Mouse (Mus musculus): ENCODE data around the gene Abca7. TPM values are rescaled to one million over a fixed set of nuclear protein-coding genes. Genes with fewer than 3 reads are reported as not detected.

Abca7 gene
- total RNA-seq, 2 experiments from 2014 or later = 6.9 to 8.1 TPM

- no peak for DNase-seq
Observed at GRCm38 (mm10) chr10:79974668-79975067, 21.6 kb upstream of the Abca7 start.

DNA sequence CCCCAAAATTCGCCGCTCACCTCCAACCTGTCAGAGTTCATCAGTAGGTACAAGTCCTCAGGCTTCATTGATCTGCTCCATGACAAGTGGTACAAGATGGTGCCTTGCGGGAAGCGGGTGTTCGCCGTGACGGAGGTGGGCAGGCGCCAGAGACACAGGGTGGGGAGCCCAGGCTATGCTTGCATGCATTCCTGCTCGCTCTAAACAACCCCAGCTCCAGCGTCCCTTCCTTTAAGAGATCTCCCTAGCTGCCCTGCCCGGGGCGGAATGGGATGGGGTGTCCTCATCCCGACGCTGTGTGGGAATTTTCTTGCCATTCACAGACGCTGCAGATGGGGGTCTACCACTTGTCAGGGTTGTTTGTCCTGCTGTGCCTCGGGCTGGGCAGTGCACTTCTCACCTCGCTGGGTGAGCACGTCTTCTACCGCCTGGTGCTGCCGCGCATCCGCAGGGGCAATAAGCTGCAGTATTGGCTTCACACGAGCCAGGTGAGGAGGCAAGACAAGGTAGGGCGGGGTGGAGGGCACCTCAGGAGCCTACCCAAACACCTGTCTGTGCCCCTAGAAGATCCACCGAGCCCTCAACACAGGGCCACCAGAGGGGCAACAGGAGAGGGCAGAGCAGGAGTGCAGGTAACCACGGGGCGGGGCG, 20.1 kb upstream of the Abca7 start:
- DNase-seq = no peak

GRCm38 (mm10) chr10:79976722-79977107, 19.6 kb upstream of the Abca7 start:
- no peak for DNase-seq

GRCm38 (mm10) chr10:79977324-79977723, 19.0 kb upstream of the Abca7 start:
- DNase-seq = no peak

- no peak for DNase-seq
Observed at GRCm38 (mm10) chr10:79978061-79978460, 18.2 kb upstream of the Abca7 start.

DNA sequence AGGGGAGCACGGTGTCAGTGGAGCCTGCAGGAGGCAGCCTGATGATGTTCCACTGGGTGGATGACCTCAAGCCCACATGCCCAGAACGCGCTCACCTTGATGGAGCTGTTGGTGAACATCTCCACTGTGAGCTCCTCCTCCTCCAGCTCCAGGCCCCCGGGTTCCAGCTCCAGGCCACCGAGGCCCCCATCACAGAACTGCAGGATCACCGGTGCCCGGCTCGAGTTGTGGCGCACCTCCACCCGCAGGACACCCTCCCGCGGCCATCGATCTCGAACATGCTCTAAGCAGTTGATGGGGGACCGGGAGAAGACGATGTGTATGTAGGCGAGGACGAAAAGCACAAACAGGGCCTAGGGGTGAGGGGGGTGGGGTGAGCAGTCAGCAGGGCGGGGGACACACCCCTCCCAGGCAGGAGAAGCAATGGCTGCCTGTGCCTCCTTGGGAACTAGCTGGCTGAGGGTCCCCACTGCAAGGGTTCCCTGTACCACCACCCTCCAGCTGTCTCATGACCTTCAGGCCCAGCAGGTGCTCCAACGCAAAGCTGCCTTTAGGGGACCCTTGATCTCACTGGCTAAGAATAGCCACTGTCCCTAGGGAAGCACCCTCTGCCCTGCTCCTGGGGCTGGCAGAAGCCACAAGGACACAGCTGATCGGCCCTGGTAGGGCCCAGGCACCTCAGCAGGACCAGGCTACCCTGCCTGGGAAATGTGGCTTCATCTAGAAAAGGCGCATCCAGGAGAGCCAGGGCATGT, 16.7 kb upstream of the Abca7 start:
- DNase-seq = no peak

GRCm38 (mm10) chr10:79983205-79983604, 13.1 kb upstream of the Abca7 start:
- DNase-seq = no peak

DNA sequence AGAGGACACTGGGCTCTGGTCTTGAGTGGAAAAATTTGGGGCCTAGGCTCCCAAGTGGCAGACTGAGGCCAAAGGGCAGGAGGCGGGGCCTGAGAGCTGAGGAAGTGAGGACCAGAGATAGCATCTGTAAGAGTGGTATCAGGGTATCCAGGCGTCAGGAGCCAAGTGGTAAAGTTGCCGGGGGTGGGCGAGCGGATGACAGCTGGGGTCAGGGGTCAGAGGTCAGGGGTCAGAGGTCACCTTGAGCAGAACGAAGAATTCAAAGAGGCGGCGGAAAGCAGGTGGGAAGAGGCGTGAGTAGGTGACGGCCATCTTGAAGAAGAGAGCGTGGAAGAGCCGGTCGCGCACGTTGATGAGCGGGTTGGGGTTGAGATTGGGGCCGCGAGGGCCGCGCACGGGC, 12.6 kb upstream of the Abca7 start:
- DNase-seq = peak; percentile 71

DNA sequence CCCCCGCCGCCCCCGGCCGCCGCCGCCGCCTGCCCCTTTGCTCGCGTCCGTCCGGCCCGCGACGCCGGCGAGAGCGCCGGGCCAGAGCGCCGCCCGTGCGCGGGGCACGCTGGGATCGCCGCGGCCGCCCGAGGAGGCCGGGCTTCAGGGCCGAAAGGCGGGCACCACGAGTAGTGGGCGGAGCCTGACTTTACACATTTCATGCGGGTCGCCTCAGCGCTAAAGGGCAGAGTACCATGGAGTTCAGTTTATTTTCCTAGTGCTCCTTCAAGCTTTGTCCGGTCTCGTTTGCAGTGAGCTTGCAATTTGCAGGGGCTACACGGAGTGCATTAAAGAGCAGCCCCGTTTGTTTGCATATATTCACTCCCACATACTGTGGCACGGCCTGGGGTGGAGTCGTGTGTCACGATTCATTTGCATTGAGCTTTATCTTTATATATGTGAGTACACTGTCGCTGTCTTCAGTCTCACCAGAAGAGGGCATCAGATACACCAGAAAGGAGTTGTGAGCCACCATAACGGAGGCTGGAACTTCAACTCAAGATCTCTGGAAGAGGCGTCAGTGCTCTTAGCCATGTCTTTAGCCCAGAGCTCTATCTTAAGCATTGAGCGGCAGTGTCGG, 12.0 kb upstream of the Abca7 start, which contains the start of gene Tmem259:
Tmem259 (minus strand) TSS at position 136 of the 622 bp plus-strand sequence.
- peak; percentile 88 for DNase-seq

DNA sequence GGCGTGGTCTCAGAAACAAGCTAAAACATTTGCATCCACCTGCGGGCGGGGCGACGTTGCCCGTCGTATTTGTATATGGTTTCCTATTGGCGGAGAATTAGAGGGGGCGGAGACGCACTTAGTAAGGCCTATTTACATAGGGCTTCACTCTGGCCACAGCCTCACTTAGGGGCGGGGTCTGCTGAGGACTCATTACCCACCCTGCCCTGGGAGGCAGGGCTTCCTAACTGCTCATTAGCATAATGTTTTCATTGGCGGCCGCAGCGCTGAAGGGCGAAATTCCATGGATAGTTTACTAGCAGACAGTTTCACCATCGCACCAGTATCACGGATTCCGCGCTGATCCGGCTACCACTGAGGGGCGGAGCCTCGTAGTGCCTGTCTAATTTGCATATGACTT, 11.4 kb upstream of the Abca7 start:
- DNase-seq = peak; percentile 96

GRCm38 (mm10) chr10:79985334-79986231, 10.7 kb upstream of the Abca7 start:
- DNase-seq = peak; percentile 65

DNA sequence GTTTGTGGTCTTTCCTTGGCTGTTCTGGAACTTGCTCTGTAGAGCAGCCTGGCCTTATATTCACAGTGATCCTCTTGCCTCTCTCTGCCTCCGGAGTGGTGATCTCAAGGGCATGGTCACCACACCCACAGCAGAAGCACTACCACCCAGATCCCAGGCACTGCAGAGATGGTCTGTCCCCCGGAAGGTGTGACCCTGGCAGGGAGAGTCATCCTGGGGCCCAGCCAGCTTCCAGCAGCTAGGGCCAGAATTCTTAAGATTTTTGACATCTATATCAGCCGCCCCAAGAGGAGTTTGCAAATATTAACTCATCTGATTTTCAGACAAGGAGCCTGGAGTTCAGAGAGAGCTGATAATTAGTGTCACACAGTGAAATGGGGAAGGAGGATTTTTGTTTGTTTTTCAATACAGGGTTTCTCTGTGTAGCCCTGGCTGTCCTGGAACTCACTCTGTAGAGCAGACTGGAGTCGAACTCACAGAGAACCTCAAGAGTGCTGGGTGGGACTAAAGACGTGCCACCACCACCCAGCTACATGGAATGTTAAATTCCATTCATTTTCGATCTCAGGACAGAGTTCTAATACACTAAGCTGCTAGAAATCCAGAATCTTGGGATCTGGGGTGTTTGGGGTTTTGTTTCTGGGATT, 9.9 kb upstream of the Abca7 start:
- DNase-seq = peak; percentile 58

DNA sequence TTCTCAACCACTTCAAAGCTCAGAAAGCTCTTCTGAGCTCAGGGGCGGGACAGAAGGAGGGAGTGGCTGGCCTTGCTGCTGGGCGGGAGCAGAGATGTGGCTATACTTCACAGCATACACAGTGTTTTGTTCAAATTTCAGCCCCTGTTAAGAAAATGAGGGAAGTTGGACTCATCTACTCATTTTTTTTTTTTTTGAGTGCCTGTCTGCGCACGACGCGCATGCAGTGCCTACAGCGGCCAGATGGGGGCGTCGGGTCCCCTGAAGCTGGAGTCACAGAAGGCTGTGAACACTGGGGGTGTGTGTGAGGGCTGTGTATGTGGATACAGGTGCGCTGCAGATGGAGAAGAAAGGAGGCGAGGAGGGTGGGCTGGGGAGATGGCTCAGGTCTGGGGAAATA, 9.3 kb upstream of the Abca7 start:
- peak; percentile 95 for DNase-seq

GRCm38 (mm10) chr10:79987771-79988505, 8.4 kb upstream of the Abca7 start:
- no peak for DNase-seq

DNA sequence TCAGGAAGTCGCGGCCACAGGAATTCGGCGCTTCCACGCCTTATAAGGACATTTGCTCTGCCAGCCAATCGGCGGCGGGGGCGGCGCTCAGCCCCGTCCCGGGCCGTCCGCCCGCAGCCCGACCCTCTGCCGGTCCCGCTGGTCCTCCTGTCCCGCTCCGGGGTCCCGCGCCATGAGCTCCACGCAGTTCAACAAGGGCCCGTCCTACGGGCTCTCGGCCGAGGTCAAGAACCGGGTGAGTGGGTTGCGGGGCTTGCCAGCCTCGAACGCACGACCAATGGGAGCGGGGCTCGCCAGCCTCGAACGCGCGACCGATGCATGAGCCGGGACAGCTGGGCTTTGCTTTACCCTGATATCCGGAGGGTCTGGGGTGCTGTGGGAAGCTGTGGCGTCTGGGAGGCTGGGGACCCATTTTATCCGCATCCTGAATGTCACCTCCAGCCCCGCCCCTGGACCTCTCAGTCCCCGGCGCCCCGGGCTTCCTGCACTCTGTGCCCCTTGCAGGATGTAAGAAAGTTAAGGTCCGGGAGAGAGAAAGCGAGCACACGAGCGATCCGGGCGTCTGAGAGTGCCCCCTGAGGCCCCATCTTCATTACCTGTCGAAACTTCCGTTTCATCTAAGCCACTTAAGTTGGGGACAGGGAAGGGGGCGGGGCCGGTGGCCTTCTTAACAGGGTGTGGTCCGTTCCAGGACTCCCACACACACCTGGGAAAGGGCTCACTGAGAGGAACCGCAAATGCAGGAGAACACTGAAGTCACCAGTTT, 7.6 kb upstream of the Abca7 start, which contains the start of gene Cnn2:
Cnn2 (plus strand) TSS at position 79 of the 766 bp plus-strand sequence.
- peak; percentile 79 for DNase-seq

GRCm38 (mm10) chr10:79989272-79989786, 7.0 kb upstream of the Abca7 start:
- no peak for DNase-seq

GRCm38 (mm10) chr10:79989870-79990269, 6.4 kb upstream of the Abca7 start:
- no peak for DNase-seq

GRCm38 (mm10) chr10:79991099-79991498, 5.2 kb upstream of the Abca7 start:
- DNase-seq = no peak

DNA sequence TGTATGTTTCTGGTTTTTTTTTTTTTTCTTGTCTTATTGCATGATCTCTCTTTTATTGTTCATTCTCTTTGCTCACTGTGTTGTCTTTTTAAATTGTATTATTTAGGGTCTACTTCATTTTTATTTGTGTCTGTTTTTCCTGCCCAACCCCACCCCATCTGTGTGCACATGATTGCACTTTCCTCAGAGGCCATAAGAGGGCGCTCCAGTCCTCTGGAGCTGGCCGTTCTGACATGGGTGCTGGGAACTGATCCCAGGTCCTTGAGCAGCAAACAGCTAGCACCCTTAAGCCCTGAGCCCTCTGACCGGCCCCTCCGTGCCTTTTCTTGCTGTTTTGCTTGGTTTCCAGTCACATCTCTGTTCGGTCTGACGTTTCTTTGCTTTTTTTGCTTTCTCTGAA, 4.7 kb upstream of the Abca7 start:
- DNase-seq = no peak

All from heart, postnatal 4 days (tissue).